In the genomic region with DNA sequence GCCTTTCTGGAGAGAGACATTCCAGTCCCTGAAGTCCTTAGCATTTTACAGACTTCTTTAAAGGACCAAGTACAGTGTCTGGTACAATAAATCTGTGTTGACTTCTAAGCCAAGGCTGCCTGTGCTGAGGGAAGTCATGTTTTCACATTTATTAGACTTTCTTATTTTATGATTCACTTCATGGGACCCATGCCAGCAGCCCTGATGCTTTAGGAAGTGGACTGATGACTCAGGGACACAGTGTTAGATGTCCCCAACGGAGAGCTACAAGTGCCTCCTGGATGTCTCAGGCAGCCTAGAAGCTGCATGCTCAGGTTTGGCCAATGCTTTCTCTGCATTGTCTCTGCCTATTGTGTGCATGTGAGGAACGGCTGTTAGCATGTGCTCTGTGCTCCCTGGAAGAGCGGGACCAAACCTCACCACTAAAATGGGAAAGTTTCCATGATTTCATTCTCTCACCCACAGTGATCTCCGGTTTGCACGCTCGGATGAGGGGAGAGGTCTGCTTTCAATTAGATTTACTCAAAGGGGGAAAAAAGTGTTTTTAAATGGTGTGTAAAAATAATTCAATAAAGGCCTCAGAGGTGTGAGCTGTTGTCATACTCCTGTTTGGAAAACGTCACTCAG, we compare ENCODE assay signal across 14 mouse cellular contexts.
A peak's percentile ranks its signal among the peaks of the same experiment; 100 is the strongest.
DNase-seq lines count a peak whose midpoint lies in the region; ATAC-seq and TF ChIP-seq lines count a peak whose summit lies in the region.
"Had no signal": no experiment of that assay in that cellular context is flagged by ENCODE, and none has a peak within 500 bp of the region (broad histone marks: within the 10 kb centered on the region; RNA-seq: fewer than 3 reads in every experiment).

No protein-coding gene starts in this region.

- 0 out of 2 replicates have a peak, but pooled peaks have one; percentile 42 for ATAC-seq in embryonic facial prominence, embryonic 12.5 days (ENCODE audit: insufficient number of reproducible peaks, insufficient read depth, low FRiP score, low TSS enrichment)
- peak; percentile 17; the same call in 1 of the 2 replicates for ATAC-seq in heart, postnatal 0 days (ENCODE audit: insufficient read depth, low read depth)
- no peak for ATAC-seq in cerebellum, adult (ENCODE audit: insufficient number of reproducible peaks, low FRiP score, low TSS enrichment)
- ATAC-seq in forebrain, embryonic 15.5 days (replicated peaks), result no peak
- ATAC-seq: intestine, embryonic 16.5 days had no signal

- no peak overlapping the region for H3K4me3 ChIP-seq in lung, adult 2 months (replicated peaks; ENCODE audit: extremely low read depth, low read depth, low read length)
- no peak overlapping the region for H3K4me3 ChIP-seq in embryonic facial prominence, embryonic 12.5 days
- H3K4me3 ChIP-seq in heart, postnatal 0 days (ENCODE audit: low read depth, low read length), result no peak overlapping the region
- no peak overlapping the region for H3K4me3 ChIP-seq in forebrain, embryonic 15.5 days
- H3K4me3 ChIP-seq: midbrain, embryonic 12.5 days had no signal

- no peak overlapping the region for H3K9ac ChIP-seq in embryonic facial prominence, embryonic 12.5 days
- H3K9ac ChIP-seq in heart, postnatal 0 days (replicated peaks; ENCODE audit: low read depth, low read length), result no peak overlapping the region
- H3K9ac ChIP-seq in forebrain, embryonic 15.5 days (replicated peaks), result no peak overlapping the region
- H3K9ac ChIP-seq: midbrain, embryonic 12.5 days had no signal

- H3K27me3 ChIP-seq in embryonic facial prominence, embryonic 12.5 days, result no peaks in the 10 kb centered on the region
- no peaks in the 10 kb centered on the region for H3K27me3 ChIP-seq in heart, postnatal 0 days (ENCODE audit: control insufficient read depth, insufficient read depth, low read length)
- H3K27me3 ChIP-seq in forebrain, embryonic 15.5 days, result no peaks in the 10 kb centered on the region
- H3K27me3 ChIP-seq: midbrain, embryonic 12.5 days had no signal

- TF ChIP-seq EP300 in heart, postnatal 0 days (IDR thresholded peaks at IDR 0.05; ENCODE audit: low read depth), result no peak

- WGBS in lung, adult 2 months, result 74% methylated on average over 7 of the region's 7 CpGs
- WGBS in embryonic facial prominence, embryonic 12.5 days, result 31% methylated on average over 7 of the region's 7 CpGs
- 52% methylated on average over 7 of the region's 7 CpGs for WGBS in heart, postnatal 0 days
- WGBS in forebrain, embryonic 15.5 days, result 78% methylated on average over 7 of the region's 7 CpGs

- DNase-seq in lung, postnatal 10 days, result peak; percentile 56
- no peak for DNase-seq in lung, adult 2 months
- DNase-seq in heart, postnatal 0 days (ENCODE audit: low spot score), result peak; percentile 16
- peak; percentile 66 for DNase-seq in skeletal muscle tissue, adult 2 months (ENCODE audit: low read depth, low spot score)
- DNase-seq in cerebellum, postnatal 4 days (ENCODE audit: low spot score in 2 of 2), result no peak
- DNase-seq: embryo, embryonic 11 days; liver; spleen, adult 18-20 months had no signal

- no peaks in the 10 kb centered on the region for H3K9me3 ChIP-seq in embryonic facial prominence, embryonic 12.5 days
- H3K9me3 ChIP-seq in heart, postnatal 0 days (replicated peaks; ENCODE audit: control insufficient read depth, low read length), result no peaks in the 10 kb centered on the region
- no peaks in the 10 kb centered on the region for H3K9me3 ChIP-seq in forebrain, embryonic 15.5 days
- H3K9me3 ChIP-seq: midbrain, embryonic 12.5 days had no signal

- H3K4me1 ChIP-seq in lung, adult 2 months (ENCODE audit: control insufficient read depth, insufficient read depth, low read length), result no peaks in the 10 kb centered on the region
- H3K4me1 ChIP-seq in embryonic facial prominence, embryonic 12.5 days, result peaks cover 15% of the 10 kb centered on the region
- H3K4me1 ChIP-seq in heart, postnatal 0 days (ENCODE audit: control insufficient read depth, insufficient read depth), result peaks cover 3% of the 10 kb centered on the region; the same call in 1 of the 2 replicates
- no peaks in the 10 kb centered on the region for H3K4me1 ChIP-seq in forebrain, embryonic 15.5 days
- H3K4me1 ChIP-seq: midbrain, embryonic 12.5 days had no signal

- no peak for TF ChIP-seq POLR2A in lung, adult 2 months (IDR thresholded peaks at IDR 0.05; ENCODE audit: borderline replicate concordance, extremely low read depth, low read depth, low read length)

- no peak for TF ChIP-seq CTCF in lung, adult 2 months (IDR thresholded peaks at IDR 0.05; ENCODE audit: insufficient read depth, low read length)
- TF ChIP-seq CTCF in heart, postnatal 0 days (IDR thresholded peaks at IDR 0.05; ENCODE audit: low read depth), result no peak

- no peak overlapping the region for H3K4me2 ChIP-seq in embryonic facial prominence, embryonic 12.5 days (replicated peaks)
- no peak overlapping the region for H3K4me2 ChIP-seq in heart, postnatal 0 days (ENCODE audit: low read depth, low read length)
- no peak overlapping the region for H3K4me2 ChIP-seq in forebrain, embryonic 15.5 days (replicated peaks)
- H3K4me2 ChIP-seq: midbrain, embryonic 12.5 days had no signal

- H3K36me3 ChIP-seq in embryonic facial prominence, embryonic 12.5 days, result no peaks in the 10 kb centered on the region
- no peaks in the 10 kb centered on the region for H3K36me3 ChIP-seq in heart, postnatal 0 days (replicated peaks; ENCODE audit: control insufficient read depth, insufficient read depth, low read length)
- no peaks in the 10 kb centered on the region for H3K36me3 ChIP-seq in forebrain, embryonic 15.5 days
- H3K36me3 ChIP-seq: G1E; midbrain, embryonic 12.5 days had no signal

- 0 out of 2 replicates have a peak overlapping the region, but pooled peaks have one; percentile 65 for H3K27ac ChIP-seq in embryonic facial prominence, embryonic 12.5 days
- H3K27ac ChIP-seq in heart, postnatal 0 days (ENCODE audit: low read depth), result no peak overlapping the region
- H3K27ac ChIP-seq in forebrain, embryonic 15.5 days (replicated peaks), result no peak overlapping the region
- H3K27ac ChIP-seq: midbrain, embryonic 12.5 days had no signal

Comparison
In these comparisons a context has a peak if more than half of its experiments do, and no peak if none do; other contexts are left out.
1. DNase-seq: peak in lung, postnatal 10 days (single experiment), heart, postnatal 0 days (single experiment) and skeletal muscle tissue, adult 2 months (single experiment); none in lung, adult 2 months (single experiment) and cerebellum, postnatal 4 days (0 of 2).
2. ATAC-seq: peak in embryonic facial prominence, embryonic 12.5 days (single experiment) and heart, postnatal 0 days (single experiment); none in cerebellum, adult (single experiment) and forebrain, embryonic 15.5 days (single experiment).